8 mouse cellular contexts compared by ENCODE assay signal in the genomic region with DNA sequence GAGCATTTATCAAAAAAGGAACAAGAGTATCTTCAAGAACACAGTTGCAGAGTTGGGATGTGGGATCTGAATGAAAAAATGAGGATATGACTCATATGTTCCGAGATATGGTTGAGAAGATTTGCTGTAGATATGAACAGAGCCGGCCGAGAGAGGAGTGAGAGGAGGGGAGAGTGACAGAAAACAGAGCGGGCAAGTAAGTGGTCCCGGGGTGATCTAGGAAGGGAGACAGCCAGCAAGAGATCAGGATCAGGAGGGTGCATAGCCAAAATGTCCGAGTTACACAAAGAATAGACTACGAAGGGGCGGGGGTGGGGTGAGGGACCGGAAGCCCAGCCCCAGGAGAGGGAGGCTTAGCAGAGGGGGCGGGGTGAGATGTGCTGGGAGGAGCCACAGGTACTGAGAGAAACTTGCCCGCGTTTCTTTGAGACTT.
DNase-seq lines count a peak whose midpoint lies in the region; ATAC-seq lines count a peak whose summit lies in the region.

No protein-coding gene starts in this region.

- H3K4me1 ChIP-seq in lung, embryonic 15.5 days, result 0 out of 2 replicates have a peak, but pooled peaks cover 14% of the 10 kb centered on the region
- H3K4me1 ChIP-seq in stomach, embryonic 14.5 days (ENCODE audit: control insufficient read depth, insufficient read depth, low read length), result no peaks in the 10 kb centered on the region

- DNase-seq in spleen, postnatal 36 days (ENCODE audit: low spot score in 2 of 2), result peak; percentile 10 to 15
- DNase-seq in spleen, postnatal 14 days (ENCODE audit: low spot score in 2 of 2), result no peak
- DNase-seq in c-Kit-positive CD71-negative TER-119-negative erythroid progenitor cells, embryonic 14.5 days (ENCODE audit: low read depth), result peak; percentile 24
- DNase-seq in cerebellum, postnatal 25 days, result no peak
- no peak for DNase-seq in left cerebral cortex, postnatal 4 days

- peak overlapping the region; percentile 46 for H3K4me2 ChIP-seq in lung, embryonic 15.5 days
- H3K4me2 ChIP-seq in stomach, embryonic 14.5 days (replicated peaks; ENCODE audit: low read depth, low read length), result peak overlapping the region; percentile 30

- no peak overlapping the region; the same call in 1 of the 2 replicates for H3K27ac ChIP-seq in lung, embryonic 15.5 days
- H3K27ac ChIP-seq in stomach, embryonic 14.5 days (ENCODE audit: low read length), result no peak overlapping the region

- ATAC-seq in hematopoietic stem cell, adult 5-6 weeks (replicated peaks in 1 of 2; ENCODE audit: insufficient read depth in 1 of 2, low FRiP score in 2 of 2, low TSS enrichment in 1 of 2, low read depth in 1 of 2, poor library complexity in 2 of 2, severe bottlenecking in 2 of 2), result peak; percentile 74 to 83
- peak; percentile 32; the same call in 1 of the 2 replicates for ATAC-seq in lung, embryonic 15.5 days (ENCODE audit: borderline replicate concordance, extremely low read depth, low FRiP score, low TSS enrichment)
- ATAC-seq in stomach, embryonic 14.5 days (ENCODE audit: insufficient number of reproducible peaks, insufficient read depth, low FRiP score, low read depth), result no peak; the same call in 1 of the 2 replicates

- peak overlapping the region; percentile 22 for H3K4me3 ChIP-seq in lung, embryonic 15.5 days
- H3K4me3 ChIP-seq in stomach, embryonic 14.5 days (ENCODE audit: low read depth, low read length), result peak overlapping the region; percentile 6; the same call in 1 of the 2 replicates

- intact Hi-C loops in left cerebral cortex, postnatal 4 days (cut with DNase I), result no loop called here

- H3K9me3 ChIP-seq in lung, embryonic 15.5 days, result no peaks in the 10 kb centered on the region
- no peaks in the 10 kb centered on the region for H3K9me3 ChIP-seq in stomach, embryonic 14.5 days (ENCODE audit: control insufficient read depth, low read depth, low read length)

- no peaks in the 10 kb centered on the region for H3K27me3 ChIP-seq in lung, embryonic 15.5 days
- no peaks in the 10 kb centered on the region for H3K27me3 ChIP-seq in stomach, embryonic 14.5 days (ENCODE audit: control insufficient read depth, insufficient read depth, low read length)

- 21% methylated on average over 12 of the region's 12 CpGs for WGBS in lung, embryonic 15.5 days
- WGBS in stomach, embryonic 14.5 days, result 29% methylated on average over 12 of the region's 12 CpGs

- no peaks in the 10 kb centered on the region for H3K36me3 ChIP-seq in lung, embryonic 15.5 days
- no peaks in the 10 kb centered on the region for H3K36me3 ChIP-seq in stomach, embryonic 14.5 days (ENCODE audit: control insufficient read depth, insufficient read depth, low read length)

- no peak overlapping the region for H3K9ac ChIP-seq in lung, embryonic 15.5 days
- no peak overlapping the region for H3K9ac ChIP-seq in stomach, embryonic 14.5 days (replicated peaks; ENCODE audit: low read depth, low read length)

Comparison
In these comparisons a context has a peak if more than half of its experiments do, and no peak if none do; other contexts are left out.
1. DNase-seq: peak in spleen, postnatal 36 days (2 of 2) and c-Kit-positive CD71-negative TER-119-negative erythroid progenitor cells, embryonic 14.5 days (single experiment); none in spleen, postnatal 14 days (0 of 2), cerebellum, postnatal 25 days (0 of 2) and left cerebral cortex, postnatal 4 days (single experiment).